Mouse (Mus musculus) adrenal gland, postnatal 25 days (tissue): ENCODE measurements around the gene Grhl1. TPM values are rescaled to one million over a fixed set of nuclear protein-coding genes. Genes with fewer than 3 reads are reported as not detected.
"Not testable (repeated sequence)": the region's sequence is repeated elsewhere in the genome, so short reads cannot be mapped to it uniquely, and the experiment has no call there.

Experiments
- DNase-seq: peaks from one replicate; pipeline ENCODE4 v3.0.0; 2021; ENCODE audit warnings: mixed read lengths
- total RNA-seq: library from RNA; stranded (reverse); gene quantifications from 2 replicates; pipeline ENCODE4 v1.2.3, GENCODE M21; 2021

The Grhl1 gene
- total RNA-seq, 1 experiment from 2014 or later: 0.52 TPM

GRCm38 (mm10) chr12:24590371-24590770, 18.3 kb downstream of the Grhl1 start:
- no peak for DNase-seq

GRCm38 (mm10) chr12:24592055-24592454, 20.0 kb downstream of the Grhl1 start:
- no peak for DNase-seq

- DNase-seq: peak; percentile 80
These were observed 21.0 kb downstream of the Grhl1 start for GRCm38 (mm10) chr12:24592956-24593672.

GRCm38 (mm10) chr12:24597376-24597775, 25.3 kb downstream of the Grhl1 start:
- no peak for DNase-seq

GRCm38 (mm10) chr12:24599366-24599895, 27.3 kb downstream of the Grhl1 start:
- DNase-seq: no peak

- no peak for DNase-seq
These were observed 28.0 kb downstream of the Grhl1 start for GRCm38 (mm10) chr12:24600074-24600473.

- peak; percentile 57 for DNase-seq
These were observed 28.7 kb downstream of the Grhl1 start for GRCm38 (mm10) chr12:24600806-24601205.

GRCm38 (mm10) chr12:24603266-24603665, 31.2 kb downstream of the Grhl1 start:
- peak; percentile 77 for DNase-seq

- DNase-seq: no peak
These were observed 34.1 kb downstream of the Grhl1 start for GRCm38 (mm10) chr12:24606166-24606565.

- DNase-seq: no peak
These were observed 40.5 kb downstream of the Grhl1 start for GRCm38 (mm10) chr12:24612591-24612990.

- DNase-seq: no peak
These were observed 42.5 kb downstream of the Grhl1 start for GRCm38 (mm10) chr12:24614452-24615075.

GRCm38 (mm10) chr12:24615140-24615539, 43.1 kb downstream of the Grhl1 start:
- DNase-seq: no peak

- DNase-seq: no peak
These were observed 47.4 kb downstream of the Grhl1 start for GRCm38 (mm10) chr12:24619436-24619835.

- DNase-seq: no peak
These were observed 51.6 kb downstream of the Grhl1 start for GRCm38 (mm10) chr12:24623486-24624251.

- no peak for DNase-seq
These were observed 54.3 kb downstream of the Grhl1 start for GRCm38 (mm10) chr12:24626401-24626800.

GRCm38 (mm10) chr12:24627215-24627614, 55.1 kb downstream of the Grhl1 start:
- DNase-seq: no peak

- DNase-seq: peak; percentile 20
These were observed 58.1 kb downstream of the Grhl1 start for GRCm38 (mm10) chr12:24630220-24630619.

- no peak for DNase-seq
These were observed 60.3 kb downstream of the Grhl1 start for GRCm38 (mm10) chr12:24632404-24632803.

- peak; percentile 8 for DNase-seq
These were observed 61.7 kb downstream of the Grhl1 start for GRCm38 (mm10) chr12:24633753-24634191.

- DNase-seq: no peak
These were observed 62.1 kb downstream of the Grhl1 start for GRCm38 (mm10) chr12:24634212-24634611.

GRCm38 (mm10) chr12:24634648-24635047, 62.6 kb downstream of the Grhl1 start:
- DNase-seq: no peak

GRCm38 (mm10) chr12:24638787-24639186, 66.7 kb downstream of the Grhl1 start:
- not testable (repeated sequence) for DNase-seq

GRCm38 (mm10) chr12:24642370-24642802, 70.3 kb downstream of the Grhl1 start:
- DNase-seq: peak; percentile 73
